Mouse (Mus musculus) kidney, adult 2 months (tissue): ENCODE measurements at regions not wholly inside any gene's neighbourhood (a gene's known extent, or its start where the extent isn't known, plus 50 kb on each side); places are given as distances from the start of the nearest gene placed in this dataset.
A peak's percentile ranks its signal among the peaks of the same experiment; 100 is the strongest.

Experiments used
- DNase-seq: peaks from one replicate; pipeline ENCODE4 v3.0.0; 2021
- H3K27ac ChIP-seq: fragments of 200-500 bp; 2 replicates; pipeline ENCODE4 v1.5.1; 2012; ENCODE audit warnings: low read depth, low read length, control low read depth, inconsistent platforms; ENCODE audit not compliant: insufficient read depth
- H3K27me3 ChIP-seq: fragments of 200-500 bp; replicated peaks from 2 replicates; pipeline ENCODE4 v1.6.1; 2012; ENCODE audit warnings: mild to moderate bottlenecking, moderate library complexity, low read length, inconsistent platforms; ENCODE audit not compliant: control insufficient read depth, insufficient read depth
- H3K36me3 ChIP-seq: fragments of 200-500 bp; 2 replicates; pipeline ENCODE4 v1.6.1; 2012; ENCODE audit warnings: mild to moderate bottlenecking, moderate library complexity, low read length, inconsistent platforms; ENCODE audit not compliant: control insufficient read depth, insufficient read depth
- H3K4me1 ChIP-seq: fragments of 200-500 bp; 2 replicates; pipeline ENCODE4 v1.6.1; 2011; ENCODE audit warnings: low read length; ENCODE audit not compliant: control insufficient read depth, insufficient read depth
- H3K4me3 ChIP-seq: fragments of 200-500 bp; 2 replicates; pipeline ENCODE4 v1.5.1; 2011; ENCODE audit warnings: mild to moderate bottlenecking, low read depth, low read length, control low read depth; ENCODE audit not compliant: insufficient read depth
- CTCF ChIP-seq: fragments of 200-500 bp; conservative IDR thresholded peaks from 2 replicates; pipeline ENCODE4 v1.5.1; 2011; ENCODE audit warnings: low read depth, mild to moderate bottlenecking, control low read depth, low read length, moderate library complexity, mixed read lengths; ENCODE audit not compliant: insufficient read depth, insufficient read length
- POLR2A ChIP-seq: fragments of 200-500 bp; IDR thresholded peaks from one replicate; pipeline ENCODE4 v1.6.1; 2011; ENCODE audit warnings: low read depth, low read length, control low read depth
- WGBS: fragments of 180-500 bp; shearing (Covaris S2); methylation state at CpG from one replicate; pipeline ENCODE4 v1.1.7; 2018; 5-methylcytosine and 5-hydroxymethylcytosine counted together

DNA sequence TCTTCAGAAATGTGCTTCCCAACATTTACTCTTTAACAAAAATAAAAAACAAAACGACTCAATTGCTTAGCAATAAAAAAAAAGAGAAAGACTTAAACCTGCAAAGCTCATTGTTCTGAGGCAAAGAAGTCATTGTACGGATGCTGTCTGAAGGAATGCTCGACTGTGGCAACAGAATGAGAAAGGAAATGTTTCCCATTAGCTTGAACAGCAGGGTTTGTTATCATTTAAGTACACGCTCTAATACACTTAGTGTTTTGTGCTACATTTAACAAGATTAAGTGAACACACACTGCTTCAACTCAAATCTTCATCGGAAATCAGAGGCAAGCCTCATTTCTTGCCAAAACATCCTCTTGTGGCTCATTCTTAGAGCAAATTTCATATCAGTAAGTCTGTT lies 336.7 kb downstream of the Lipi start:
- no peaks in the 10 kb centered on the region for H3K36me3 ChIP-seq
- H3K4me3 ChIP-seq: no peak overlapping the region
- H3K27me3 ChIP-seq: no peaks in the 10 kb centered on the region
- no peak for DNase-seq
- H3K27ac ChIP-seq: no peak overlapping the region
- 54% methylated on average over 5 of the region's 5 CpGs for WGBS
- no peak for TF ChIP-seq POLR2A
- TF ChIP-seq CTCF: no peak
- no peaks in the 10 kb centered on the region for H3K4me1 ChIP-seq

DNA sequence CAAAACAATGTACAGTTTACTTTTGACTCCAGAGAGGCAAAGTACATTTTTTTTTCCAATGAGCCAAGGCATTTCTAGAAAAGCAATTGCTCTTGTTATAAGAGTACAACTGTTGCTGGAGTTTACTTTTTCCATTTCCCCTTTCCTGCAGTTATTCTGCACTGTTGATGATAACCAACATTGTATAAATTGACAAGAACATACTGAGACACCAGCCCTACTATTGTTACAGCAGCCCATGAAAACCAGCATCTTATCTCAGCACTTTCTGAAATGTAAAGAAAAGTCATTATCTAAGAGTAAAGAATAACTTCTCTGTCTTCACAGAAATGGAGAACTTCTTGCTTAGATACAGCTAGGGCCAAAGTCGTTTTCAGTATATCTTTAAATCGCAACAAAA lies 345.5 kb downstream of the Lipi start:
- Histone ChIP-seq H3K27me3 (no peaks in the 10 kb centered on the region), H3K36me3 (no peaks in the 10 kb centered on the region), H3K27ac (no peak overlapping the region), H3K4me1 (no peaks in the 10 kb centered on the region), H3K4me3 (no peak overlapping the region)
- TF ChIP-seq CTCF (no peak), POLR2A (no peak)
- no peak for DNase-seq
- 83% methylated on average over 2 of the region's 2 CpGs for whole genome bisulfite sequencing

DNA sequence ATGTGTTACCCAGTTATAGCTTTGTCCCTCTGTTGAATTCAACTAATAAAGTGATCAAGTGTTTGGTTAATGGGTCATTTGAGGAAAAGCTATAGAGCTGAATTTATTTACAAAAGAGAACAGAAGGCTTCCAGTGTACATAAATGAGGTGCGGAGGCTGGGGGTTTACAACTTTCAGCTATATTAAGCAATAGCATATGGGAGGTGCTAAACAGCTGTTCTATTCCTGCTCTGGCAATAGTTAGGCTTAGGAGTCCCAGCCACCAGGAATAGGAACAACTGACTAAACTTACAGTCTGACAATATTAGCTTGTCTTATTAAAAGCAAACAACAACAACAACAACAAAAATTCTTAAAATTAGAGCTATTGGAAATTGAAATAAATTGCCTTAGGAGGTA lies 353.7 kb downstream of the Lipi start:
- DNase-seq: no peak

DNA sequence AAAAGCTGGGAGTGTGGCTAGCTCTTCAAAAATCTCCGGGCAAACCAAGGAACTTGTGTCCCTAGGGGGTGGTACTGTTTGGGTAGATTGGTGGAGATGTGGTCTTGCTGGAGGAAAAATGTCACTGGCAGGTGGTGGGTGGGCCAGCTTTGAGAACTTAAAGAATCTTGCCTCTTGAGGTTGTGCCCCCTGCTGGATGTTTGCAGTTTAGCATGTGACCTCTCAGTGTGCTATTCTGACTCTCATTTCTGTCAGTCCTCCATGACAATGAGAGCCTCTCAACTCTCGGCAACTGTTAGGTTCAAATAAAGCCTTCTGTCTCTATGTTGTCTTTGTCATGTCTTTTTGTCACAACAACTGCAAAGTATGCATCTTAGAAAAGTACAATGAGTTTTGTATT lies 392.5 kb downstream of the Lipi start:
- Histone ChIP-seq H3K27ac (no peak overlapping the region), H3K27me3 (no peaks in the 10 kb centered on the region), H3K4me1 (no peaks in the 10 kb centered on the region), H3K36me3 (no peaks in the 10 kb centered on the region), H3K4me3 (no peak overlapping the region)
- DNase-seq: peak; percentile 4
- 76% methylated on average over 2 of the region's 2 CpGs for WGBS
- TF ChIP-seq CTCF: no peak; the same call in 1 of the 2 replicates
- no peak for TF ChIP-seq POLR2A

More for the DNA sequence above, 353.7 kb downstream of the Lipi start:
- Histone ChIP-seq H3K27me3 (no peaks in the 10 kb centered on the region), H3K4me3 (no peak overlapping the region), H3K36me3 (no peaks in the 10 kb centered on the region), H3K4me1 (no peaks in the 10 kb centered on the region), H3K27ac (no peak overlapping the region)
- 92% methylated on average over 1 of the region's 1 CpGs for WGBS
- TF ChIP-seq CTCF (no peak), POLR2A (no peak)

DNA sequence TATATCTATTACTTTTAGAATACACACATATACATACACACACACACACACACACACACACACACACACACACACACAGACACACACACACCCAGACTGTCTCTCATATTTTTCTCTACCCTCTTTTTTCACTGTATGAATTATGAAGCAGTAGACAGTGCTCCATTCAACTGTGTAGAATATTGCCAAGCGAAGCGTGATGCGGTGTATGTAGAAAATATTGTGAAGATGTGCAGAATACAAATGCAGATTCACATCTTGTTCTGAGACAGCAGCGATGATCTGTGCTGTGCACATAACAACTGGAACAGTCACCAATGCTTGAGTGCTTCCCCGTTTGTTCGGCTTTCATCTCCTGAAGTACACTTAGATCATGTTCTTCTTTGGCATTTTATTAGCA lies 395.5 kb downstream of the Lipi start:
- H3K27me3 ChIP-seq: no peaks in the 10 kb centered on the region
- H3K27ac ChIP-seq: no peak overlapping the region
- H3K36me3 ChIP-seq: no peaks in the 10 kb centered on the region
- 85% methylated on average over 6 of the region's 6 CpGs for WGBS
- no peaks in the 10 kb centered on the region for H3K4me1 ChIP-seq
- no peak for TF ChIP-seq POLR2A
- TF ChIP-seq CTCF: no peak
- no peak overlapping the region for H3K4me3 ChIP-seq
- DNase-seq: no peak

DNA sequence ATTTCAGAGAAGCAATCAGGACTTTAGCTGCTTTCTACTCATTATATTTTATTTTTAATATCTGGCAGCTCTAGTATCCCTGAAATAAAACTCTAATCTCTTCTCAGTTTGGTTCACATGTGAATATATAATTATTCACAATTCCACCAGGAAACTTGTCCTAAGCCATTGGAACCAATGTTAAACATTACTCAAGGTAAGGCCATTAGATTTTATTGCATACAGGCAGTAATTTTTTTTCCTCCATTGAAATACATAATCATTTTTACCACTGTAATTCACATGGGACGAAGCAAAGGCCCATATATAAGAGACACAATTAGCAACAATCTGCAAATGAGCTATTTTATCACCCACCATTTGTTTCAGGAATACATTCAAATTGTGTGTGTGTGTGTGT lies 419.8 kb downstream of the Lipi start:
- DNase-seq: no peak
- no peaks in the 10 kb centered on the region for H3K27me3 ChIP-seq
- TF ChIP-seq CTCF: no peak
- TF ChIP-seq POLR2A: no peak
- H3K4me1 ChIP-seq: no peaks in the 10 kb centered on the region
- H3K27ac ChIP-seq: no peak overlapping the region
- no peak overlapping the region for H3K4me3 ChIP-seq
- WGBS: 73% methylated on average over 1 of the region's 1 CpGs
- no peaks in the 10 kb centered on the region for H3K36me3 ChIP-seq

DNA sequence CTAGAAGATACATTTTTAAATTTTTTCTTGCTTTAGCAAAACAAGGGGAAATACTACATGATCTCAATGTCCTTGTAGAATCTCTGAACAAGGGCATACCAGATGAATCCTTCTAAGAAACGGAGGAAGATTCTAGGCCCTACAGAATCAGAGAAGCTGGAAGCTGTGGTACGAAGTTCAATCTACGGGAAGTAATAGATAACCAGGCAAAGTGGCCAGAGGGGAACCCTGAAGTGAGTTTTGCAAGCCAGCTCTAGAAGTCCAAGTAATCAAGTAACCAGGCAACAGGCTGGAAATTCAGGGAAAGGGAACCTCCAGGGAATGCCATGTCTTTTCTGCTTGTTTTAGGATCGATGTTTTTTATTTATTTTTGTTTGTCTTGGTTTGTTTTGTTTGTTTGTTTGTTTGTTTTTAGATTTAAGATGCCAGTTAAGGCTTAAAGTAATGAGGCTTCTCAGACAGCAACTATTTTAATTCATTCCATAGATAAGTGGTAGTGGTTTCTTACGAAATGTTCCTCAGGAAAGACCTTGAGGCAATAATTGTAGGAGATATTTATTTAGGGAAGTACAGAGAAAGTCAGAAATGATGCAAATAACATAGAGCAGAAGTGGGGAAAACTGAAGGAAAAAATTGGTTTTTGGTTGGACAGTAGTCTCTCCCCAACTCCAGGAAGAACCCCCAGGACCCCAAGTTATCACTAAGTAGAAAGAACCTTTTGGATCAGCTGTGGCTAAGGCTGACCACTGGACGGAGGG lies 420.7 kb downstream of the Lipi start:
- Histone ChIP-seq H3K4me3 (no peak overlapping the region), H3K36me3 (no peaks in the 10 kb centered on the region), H3K27me3 (no peaks in the 10 kb centered on the region), H3K27ac (no peak overlapping the region), H3K4me1 (no peaks in the 10 kb centered on the region)
- WGBS: 63% methylated on average over 6 of the region's 6 CpGs
- peak; percentile 86 for DNase-seq
- no peak for TF ChIP-seq POLR2A
- no peak for TF ChIP-seq CTCF
